ENCODE assay signal across 28 mouse cellular contexts in the genomic region with DNA sequence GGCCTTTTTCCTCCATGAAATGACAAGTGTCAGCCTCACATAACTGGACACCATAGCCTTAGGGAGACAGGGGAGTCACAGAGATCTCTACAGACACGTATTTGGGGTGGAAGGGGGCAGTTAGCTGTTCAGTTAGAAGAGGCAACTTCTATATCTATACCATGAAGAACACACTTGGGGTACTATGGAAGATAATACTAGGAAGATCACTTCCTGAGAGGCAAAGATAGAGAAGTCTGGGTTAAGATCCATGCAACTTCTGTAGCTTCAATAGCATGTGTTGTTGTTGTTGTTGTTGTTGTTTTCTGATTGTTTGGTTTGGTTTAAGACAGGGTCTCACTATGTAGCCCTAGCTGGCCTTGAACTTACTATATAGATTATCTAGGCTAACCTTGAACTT.
"Had no signal": no experiment of that assay in that cellular context is flagged by ENCODE, and none has a peak within 500 bp of the region (broad histone marks: within the 10 kb centered on the region; RNA-seq: fewer than 3 reads in every experiment).

No protein-coding gene starts in this region.

- H3K4me1 ChIP-seq: limb, embryonic 10.5 days; limb, embryonic 12.5 days; limb, embryonic 13.5 days; lung, embryonic 15.5 days; neural tube, embryonic 12.5 days had no signal

- H3K27me3 ChIP-seq: limb, embryonic 12.5 days; limb, embryonic 13.5 days; limb, embryonic 15.5 days; liver, embryonic 12.5 days; liver, embryonic 13.5 days; liver, embryonic 15.5 days; lung, embryonic 15.5 days; megakaryocyte, embryonic 14.5 days; midbrain, embryonic 12.5 days; midbrain, embryonic 13.5 days; midbrain, embryonic 15.5 days; neural tube, embryonic 12.5 days had no signal

- DNase-seq: left cerebral cortex, postnatal 4 days; liver; liver, embryonic 13.5 days; liver, postnatal 0 days; lung, adult 18-20 months; lung, adult 2 months; lung, embryonic 14.5 days; lung, postnatal 10 days; lung, postnatal 14 days; lung, postnatal 36 days; lung, postnatal 4 days; midbrain, embryonic 14.5 days had no signal

- H3K9me3 ChIP-seq: limb, embryonic 10.5 days; limb, embryonic 12.5 days; limb, embryonic 13.5 days; limb, embryonic 15.5 days; liver, embryonic 12.5 days; liver, embryonic 13.5 days; liver, embryonic 15.5 days; lung, embryonic 15.5 days; megakaryocyte, embryonic 14.5 days; midbrain, embryonic 10.5 days; midbrain, embryonic 12.5 days; midbrain, embryonic 13.5 days; midbrain, embryonic 15.5 days; neural tube, embryonic 12.5 days had no signal

- H3K4me3 ChIP-seq: limb, embryonic 10.5 days; limb, embryonic 12.5 days; limb, embryonic 13.5 days; limb, embryonic 15.5 days; liver, embryonic 12.5 days; liver, embryonic 13.5 days; liver, embryonic 15.5 days; lung, embryonic 15.5 days; megakaryocyte, embryonic 14.5 days; midbrain, embryonic 10.5 days; midbrain, embryonic 12.5 days; midbrain, embryonic 13.5 days; midbrain, embryonic 15.5 days; myocyte; neural tube, embryonic 12.5 days had no signal

- H3K27ac ChIP-seq: limb, embryonic 10.5 days; limb, embryonic 12.5 days; limb, embryonic 13.5 days; limb, embryonic 15.5 days; liver, embryonic 12.5 days; liver, embryonic 13.5 days; liver, embryonic 14.5 days; liver, embryonic 15.5 days; lung, embryonic 15.5 days; macrophage; midbrain, embryonic 10.5 days; midbrain, embryonic 12.5 days; midbrain, embryonic 13.5 days; midbrain, embryonic 15.5 days; neural tube, embryonic 12.5 days had no signal

- H3K9ac ChIP-seq: limb, embryonic 12.5 days; limb, embryonic 13.5 days; limb, embryonic 15.5 days; liver, embryonic 12.5 days; liver, embryonic 13.5 days; liver, embryonic 14.5 days; liver, embryonic 15.5 days; liver, postnatal 0 days; lung, embryonic 14.5 days; lung, embryonic 15.5 days; midbrain, embryonic 12.5 days; midbrain, embryonic 13.5 days; midbrain, embryonic 15.5 days; neural tube, embryonic 12.5 days had no signal

- H3K36me3 ChIP-seq: limb, embryonic 10.5 days; limb, embryonic 12.5 days; limb, embryonic 13.5 days; limb, embryonic 15.5 days; liver, embryonic 12.5 days; liver, embryonic 13.5 days; liver, embryonic 15.5 days; lung, embryonic 15.5 days; midbrain, embryonic 10.5 days; midbrain, embryonic 12.5 days; midbrain, embryonic 13.5 days; midbrain, embryonic 15.5 days; neural tube, embryonic 12.5 days had no signal
